Mouse (Mus musculus) lung, postnatal 10 days (tissue): ENCODE data around the gene Gm21958.

ENCODE experiments used
- DNase-seq: peaks from one replicate; pipeline ENCODE4 v3.0.0; 2021

The Gm21958 gene

GRCm38 (mm10) chr3:54714253-54714652 is at the start of gene Gm21958:
Gm21958 (minus strand) TSS chr3:54714353.
- no peak for DNase-seq

- DNase-seq: peak; percentile 45
Measured at GRCm38 (mm10) chr3:54761258-54761657, 47.1 kb upstream of the Gm21958 start.

- DNase-seq: no peak
Measured at GRCm38 (mm10) chr3:54760321-54761115, 46.4 kb upstream of the Gm21958 start.

GRCm38 (mm10) chr3:54759211-54759610 is 45.1 kb upstream of the Gm21958 start:
- DNase-seq: no peak

GRCm38 (mm10) chr3:54757446-54757845 is 43.3 kb upstream of the Gm21958 start:
- DNase-seq: no peak

- peak; percentile 59 for DNase-seq
Measured at GRCm38 (mm10) chr3:54756058-54756457, 41.9 kb upstream of the Gm21958 start.

GRCm38 (mm10) chr3:54755145-54756041 is 41.2 kb upstream of the Gm21958 start, which contains the start of gene Smad9:
Smad9 (plus strand) TSS chr3:54755582.
- peak; percentile 70 for DNase-seq

- no peak for DNase-seq
Measured at GRCm38 (mm10) chr3:54753411-54753810, 39.3 kb upstream of the Gm21958 start.

- peak; percentile 48 for DNase-seq
Measured at GRCm38 (mm10) chr3:54745799-54746198, 31.6 kb upstream of the Gm21958 start.

- DNase-seq: no peak
Measured at GRCm38 (mm10) chr3:54741965-54742364, 27.8 kb upstream of the Gm21958 start.

GRCm38 (mm10) chr3:54737317-54737716 is 23.2 kb upstream of the Gm21958 start:
- DNase-seq: no peak

GRCm38 (mm10) chr3:54736101-54736927 is 22.2 kb upstream of the Gm21958 start:
- peak; percentile 12 for DNase-seq

- DNase-seq: peak; percentile 91
Measured at GRCm38 (mm10) chr3:54735247-54736046, 21.3 kb upstream of the Gm21958 start, which contains the start of the genes Exosc8 and Alg5. Exosc8 (minus strand) TSS chr3:54735393. Alg5 (plus strand) TSS chr3:54735539.

- DNase-seq: peak; percentile 93
Measured at GRCm38 (mm10) chr3:54734411-54735246, 20.5 kb upstream of the Gm21958 start.

GRCm38 (mm10) chr3:54732371-54732770 is 18.2 kb upstream of the Gm21958 start:
- DNase-seq: no peak

- no peak for DNase-seq
Measured at GRCm38 (mm10) chr3:54731626-54732150, 17.5 kb upstream of the Gm21958 start.

GRCm38 (mm10) chr3:54728100-54728499 is 13.9 kb upstream of the Gm21958 start:
- DNase-seq: no peak

GRCm38 (mm10) chr3:54727588-54727987 is 13.4 kb upstream of the Gm21958 start:
- no peak for DNase-seq

- no peak for DNase-seq
Measured at GRCm38 (mm10) chr3:54725344-54725743, 11.2 kb upstream of the Gm21958 start.

- DNase-seq: no peak
Measured at GRCm38 (mm10) chr3:54723741-54724500, 9.8 kb upstream of the Gm21958 start.
